7 mouse cellular contexts compared by ENCODE assay signal in genomic region chr9:106447348-106447747, GRCm38 (mm10). TPM values are rescaled to one million over a fixed set of nuclear protein-coding genes. Genes with fewer than 3 reads are reported as not detected.
A peak's percentile ranks its signal among the peaks of the same experiment; 100 is the strongest.
DNase-seq lines count a peak whose midpoint lies in the region; ATAC-seq lines count a peak whose summit lies in the region.

Gene Abhd14b (plus strand): TSS chr9:106447459.
Gene Abhd14a (minus strand): TSS chr9:106447678.

- peak within 1 kb of the TSS; percentile 81 for H3K27ac ChIP-seq in limb, embryonic 10.5 days
- H3K27ac ChIP-seq in midbrain, embryonic 13.5 days = peak within 1 kb of the TSS; percentile 57

- H3K9ac ChIP-seq in midbrain, embryonic 13.5 days (replicated peaks) = peak within 1 kb of the TSS; percentile 70

- ATAC-seq in granulocyte monocyte progenitor cell, adult 5-6 weeks (replicated peaks; ENCODE audit: poor library complexity, severe bottlenecking) = peak; percentile 75
- peak; percentile 86 for ATAC-seq in midbrain, embryonic 13.5 days

- no peaks in the 10 kb centered on the region for H3K27me3 ChIP-seq in limb, embryonic 10.5 days (ENCODE audit: low read depth, poor library complexity, severe bottlenecking)
- H3K27me3 ChIP-seq in midbrain, embryonic 13.5 days = peaks cover 4% of the 10 kb centered on the region; the same call in 1 of the 2 replicates

- peaks cover 69% of the 10 kb centered on the region for H3K4me1 ChIP-seq in limb, embryonic 10.5 days
- H3K4me1 ChIP-seq in midbrain, embryonic 13.5 days (replicated peaks) = peaks cover 51% of the 10 kb centered on the region

- no peaks in the 10 kb centered on the region for H3K9me3 ChIP-seq in limb, embryonic 10.5 days (replicated peaks)
- no peaks in the 10 kb centered on the region for H3K9me3 ChIP-seq in midbrain, embryonic 13.5 days

- H3K4me3 ChIP-seq in limb, embryonic 10.5 days = peak within 1 kb of the TSS; percentile 54
- peak within 1 kb of the TSS; percentile 54 for H3K4me3 ChIP-seq in midbrain, embryonic 13.5 days (replicated peaks)

- H3K4me2 ChIP-seq in midbrain, embryonic 13.5 days (replicated peaks) = peak within 1 kb of the TSS; percentile 68

- peak; percentile 95 for DNase-seq in adrenal gland, adult 8-10 months
- peak; percentile 91 for DNase-seq in embryo, embryonic 9.5 days (ENCODE audit: extremely low spot score)
- peak; percentile 98 for DNase-seq in kidney, adult 11 months
- DNase-seq in limb, embryonic 10.5 days (ENCODE audit: low spot score) = peak; percentile 94
- DNase-seq in spleen, adult 12 weeks (ENCODE audit: low spot score) = peak; percentile 48

- WGBS in limb, embryonic 10.5 days = under 1% methylated on average over 24 of the region's 24 CpGs
- WGBS in midbrain, embryonic 13.5 days = under 1% methylated on average over 24 of the region's 24 CpGs

- H3K36me3 ChIP-seq in limb, embryonic 10.5 days = 0 out of 2 replicates have a peak, but pooled peaks cover 3% of the 10 kb centered on the region
- no peaks in the 10 kb centered on the region for H3K36me3 ChIP-seq in midbrain, embryonic 13.5 days

RNA-seq across cellular contexts. Expression of gene Abhd14b, which starts in this region (rescaled TPM):
- total RNA-seq in adrenal gland, adult 8-10 months (2022) = 10 to 100 TPM; 46.4 to 65.7 (median 49.1) TPM
- 17.5 and 26.1 TPM in 2 replicates for total RNA-seq in granulocyte monocyte progenitor cell, adult 5-6 weeks (2014; fragmentation: Nextera tagmentation)
- total RNA-seq in granulocyte monocyte progenitor cell, adult 5-6 weeks (2017) = 5.7 and 7.2 TPM in 2 replicates
- polyA plus RNA-seq in limb, embryonic 10.5 days (2016; fragmentation: Nextera tagmentation; extraction: Ambion mirVana) = 5.9 and 7.6 TPM in 2 replicates
- polyA plus RNA-seq in midbrain, embryonic 13.5 days (2015; fragmentation: Nextera tagmentation; extraction: Ambion mirVana) = 5.8 and 6.0 TPM in 2 replicates

RNA-seq across cellular contexts. Expression of gene Abhd14a, which starts in this region (rescaled TPM):
- total RNA-seq in adrenal gland, adult 8-10 months (2022) = 10 to 100 TPM; 24.8 to 32.3 (median 26.4) TPM
- 50.3 and 57.3 TPM in 2 replicates for total RNA-seq in granulocyte monocyte progenitor cell, adult 5-6 weeks (2014; fragmentation: Nextera tagmentation)
- total RNA-seq in granulocyte monocyte progenitor cell, adult 5-6 weeks (2017) = 26.0 and 27.0 TPM in 2 replicates
- 45.0 and 46.9 TPM in 2 replicates for polyA plus RNA-seq in limb, embryonic 10.5 days (2016; fragmentation: Nextera tagmentation; extraction: Ambion mirVana)
- polyA plus RNA-seq in midbrain, embryonic 13.5 days (2015; fragmentation: Nextera tagmentation; extraction: Ambion mirVana) = 40.2 and 43.0 TPM in 2 replicates

Comparison
In these comparisons a context has a peak if more than half of its experiments do, and no peak if none do; other contexts are left out.
1. Peak in every context shown above with its lines: DNase-seq, ATAC-seq, H3K4me3 ChIP-seq and H3K27ac ChIP-seq.
2. DNase-seq: peak in every context shown above with its lines; median percentile 98 in kidney, adult 11 months; 95 in adrenal gland, adult 8-10 months; 94 in limb, embryonic 10.5 days; 91 in embryo, embryonic 9.5 days; 48 in spleen, adult 12 weeks.